Mouse (Mus musculus): ENCODE results near the gene Coch. TPM values are rescaled to one million over a fixed set of nuclear protein-coding genes. Genes with fewer than 3 reads are reported as not detected.
"Not testable (repeated sequence)": the region's sequence is repeated elsewhere in the genome, so short reads cannot be mapped to it uniquely, and the experiment has no call there.

Gene Coch
- polyA plus RNA-seq, 1 experiment, result 0.53 TPM

DNA sequence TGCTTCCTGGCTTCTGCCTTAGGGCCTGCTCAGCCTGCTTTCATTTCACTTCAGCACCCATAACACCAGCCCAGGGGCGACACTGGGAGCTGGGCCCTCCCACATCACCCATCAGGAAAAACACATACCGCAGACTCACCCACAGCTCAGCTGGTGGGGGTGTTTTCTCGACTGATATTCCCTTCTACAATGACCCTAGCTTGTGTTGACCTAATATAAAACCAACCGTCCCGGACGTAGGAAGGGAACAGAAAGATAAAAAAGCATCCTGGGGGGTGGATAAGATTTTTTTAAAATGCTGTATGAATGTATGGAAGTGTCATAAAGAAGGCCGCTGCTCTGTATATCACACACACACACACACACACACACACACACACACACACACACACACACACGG, 23.7 kb upstream of the Coch start:
- H3K4me3 ChIP-seq (ENCODE audit: insufficient read depth, poor library complexity, severe bottlenecking), result no peak overlapping the region
- no peak overlapping the region for H3ac ChIP-seq (ENCODE audit: control insufficient read depth, insufficient read length, low read depth)
- TF ChIP-seq CTCF (IDR thresholded peaks at IDR 0.05; ENCODE audit: control insufficient read depth, insufficient read depth, insufficient read length) (no peak), FOSL1 (IDR thresholded peaks at IDR 0.05; ENCODE audit: insufficient read depth, low read length, poor library complexity, severe bottlenecking) (no peak), MYOG (IDR thresholded peaks at IDR 0.05; ENCODE audit: control insufficient read depth, extremely low read depth, insufficient read length) (no peak), CEBPB (IDR thresholded peaks at IDR 0.05; ENCODE audit: low read depth) (no peak), MAX (IDR thresholded peaks at IDR 0.05) (no peak)
- no peaks in the 10 kb centered on the region for H3K79me3 ChIP-seq (ENCODE audit: low read depth)
- H3K79me2 ChIP-seq (ENCODE audit: control insufficient read depth, insufficient read depth), result no peaks in the 10 kb centered on the region
- no peaks in the 10 kb centered on the region for H3K36me3 ChIP-seq (ENCODE audit: control insufficient read depth, insufficient read depth)
- H3K27me3 ChIP-seq (ENCODE audit: control insufficient read depth, insufficient read depth, insufficient read length), result no peaks in the 10 kb centered on the region

DNA sequence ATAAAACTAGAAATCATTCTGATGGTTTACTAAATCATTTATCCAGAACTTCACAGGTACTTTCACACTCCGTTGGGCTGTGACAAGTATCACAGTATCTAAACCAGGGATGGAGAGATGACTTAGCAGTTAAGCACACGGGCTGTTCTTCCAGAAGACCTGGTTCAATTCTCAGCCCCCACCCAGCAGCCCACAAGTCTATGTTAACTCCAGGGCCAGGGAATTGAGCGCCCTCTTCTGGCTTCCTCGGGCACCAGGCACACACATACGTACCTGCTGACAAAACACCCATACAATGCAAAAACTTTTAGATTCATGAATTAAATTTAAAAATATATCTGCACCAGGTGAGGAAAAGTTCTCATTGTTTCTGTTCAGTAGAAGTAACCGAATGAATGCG, 23.2 kb upstream of the Coch start:
- TF ChIP-seq USF1 (IDR thresholded peaks at IDR 0.05; ENCODE audit: low read depth) (no peak), MYOD1 (IDR thresholded peaks at IDR 0.05; ENCODE audit: control insufficient read depth, insufficient read length, low read depth) (no peak), CEBPB (IDR thresholded peaks at IDR 0.05; ENCODE audit: low read depth) (no peak)
- Histone ChIP-seq H3K4me3 (ENCODE audit: insufficient read depth, poor library complexity, severe bottlenecking) (no peak overlapping the region), H3K79me2 (ENCODE audit: control insufficient read depth, insufficient read depth) (no peaks in the 10 kb centered on the region), H3K27me3 (ENCODE audit: control insufficient read depth, insufficient read depth, insufficient read length) (no peaks in the 10 kb centered on the region), H3K79me3 (ENCODE audit: low read depth) (no peaks in the 10 kb centered on the region), H3K36me3 (ENCODE audit: control insufficient read depth, insufficient read depth) (no peaks in the 10 kb centered on the region), H3ac (ENCODE audit: control insufficient read depth, insufficient read length, low read depth) (no peak overlapping the region)

DNA sequence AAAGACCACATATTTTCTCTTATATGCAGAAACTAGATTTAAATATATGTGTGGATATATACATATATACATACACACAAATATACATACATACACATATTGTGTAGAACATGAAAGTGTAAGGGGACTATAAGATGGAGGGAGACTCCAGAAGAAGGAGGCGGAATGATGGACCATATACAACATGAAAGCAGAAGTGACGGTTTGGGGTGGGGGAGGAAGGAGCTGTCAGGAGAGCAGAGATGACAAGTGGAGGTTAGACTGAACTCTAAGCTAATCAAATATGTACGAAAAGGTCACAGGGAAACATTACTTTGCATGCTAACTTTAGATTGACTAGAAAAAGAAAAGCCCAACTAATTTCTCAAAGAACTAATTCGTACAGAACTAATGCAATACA, 20.5 kb upstream of the Coch start:
- H3K36me3 ChIP-seq (ENCODE audit: control insufficient read depth, insufficient read depth), result no peaks in the 10 kb centered on the region
- H3ac ChIP-seq (ENCODE audit: control insufficient read depth, insufficient read length, low read depth), result no peak overlapping the region
- H3K79me3 ChIP-seq (ENCODE audit: low read depth), result no peaks in the 10 kb centered on the region
- no peaks in the 10 kb centered on the region for H3K79me2 ChIP-seq (ENCODE audit: control insufficient read depth, insufficient read depth)
- no peak overlapping the region for H3K4me3 ChIP-seq (ENCODE audit: insufficient read depth, poor library complexity, severe bottlenecking)
- no peaks in the 10 kb centered on the region for H3K27me3 ChIP-seq (ENCODE audit: control insufficient read depth, insufficient read depth, insufficient read length)
- no peak for TF ChIP-seq USF1 (IDR thresholded peaks at IDR 0.05; ENCODE audit: low read depth)
- no peak for TF ChIP-seq FOSL1 (IDR thresholded peaks at IDR 0.05; ENCODE audit: insufficient read depth, low read length, poor library complexity, severe bottlenecking)

GRCm38 (mm10) chr12:51577816-51578215, 15.3 kb upstream of the Coch start:
- H3K36me3 ChIP-seq (ENCODE audit: control insufficient read depth, insufficient read depth); H3K27me3 ChIP-seq (ENCODE audit: control insufficient read depth, insufficient read depth, insufficient read length); H3K79me3 ChIP-seq (ENCODE audit: low read depth); H3K79me2 ChIP-seq (ENCODE audit: control insufficient read depth, insufficient read depth); H3K4me3 ChIP-seq (ENCODE audit: insufficient read depth, poor library complexity, severe bottlenecking); H3ac ChIP-seq (ENCODE audit: control insufficient read depth, insufficient read length, low read depth): not testable (repeated sequence)

GRCm38 (mm10) chr12:51589263-51589662, 3.9 kb upstream of the Coch start:
- no peaks in the 10 kb centered on the region for H3K36me3 ChIP-seq (ENCODE audit: control insufficient read depth, insufficient read depth)
- no peak overlapping the region for H3K4me3 ChIP-seq (ENCODE audit: insufficient read depth, poor library complexity, severe bottlenecking)
- H3K79me3 ChIP-seq (ENCODE audit: low read depth), result no peaks in the 10 kb centered on the region
- no peaks in the 10 kb centered on the region for H3K79me2 ChIP-seq (ENCODE audit: control insufficient read depth, insufficient read depth)
- TF ChIP-seq MYOD1 (IDR thresholded peaks at IDR 0.05; ENCODE audit: control insufficient read depth, insufficient read length, low read depth), result no peak
- TF ChIP-seq MAX (IDR thresholded peaks at IDR 0.05), result no peak
- TF ChIP-seq USF1 (IDR thresholded peaks at IDR 0.05; ENCODE audit: low read depth), result no peak
- TF ChIP-seq CEBPB (IDR thresholded peaks at IDR 0.05; ENCODE audit: low read depth), result no peak
- TF ChIP-seq FOSL1 (IDR thresholded peaks at IDR 0.05; ENCODE audit: insufficient read depth, low read length, poor library complexity, severe bottlenecking), result no peak
- no peak for TF ChIP-seq MYOG (IDR thresholded peaks at IDR 0.05; ENCODE audit: control insufficient read depth, extremely low read depth, insufficient read length)
- TF ChIP-seq CTCF (IDR thresholded peaks at IDR 0.05; ENCODE audit: control insufficient read depth, insufficient read depth, insufficient read length), result no peak
- peaks cover 12% of the 10 kb centered on the region for H3K27me3 ChIP-seq (ENCODE audit: control insufficient read depth, insufficient read depth, insufficient read length)
- no peak overlapping the region for H3ac ChIP-seq (ENCODE audit: control insufficient read depth, insufficient read length, low read depth)

DNA sequence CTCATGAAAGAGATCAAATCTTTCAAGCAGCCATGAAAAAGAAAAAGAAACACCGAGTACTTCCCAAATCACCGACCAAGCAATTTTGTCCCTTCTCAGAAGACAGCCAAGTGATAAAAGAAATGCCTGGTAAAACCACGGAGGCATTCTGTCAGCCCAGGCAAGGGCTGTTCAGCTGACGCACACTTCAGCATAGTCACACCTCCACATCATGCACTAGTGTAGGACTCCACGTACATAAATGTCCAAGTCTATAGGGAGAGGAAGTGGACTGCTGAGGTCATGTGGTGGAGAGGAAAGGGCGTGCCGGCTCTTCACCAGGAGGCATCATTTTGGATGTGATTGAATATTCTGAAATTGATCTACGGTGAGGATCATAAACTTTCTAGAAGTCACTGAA, 1.2 kb upstream of the Coch start:
- Histone ChIP-seq H3K4me3 (ENCODE audit: insufficient read depth, poor library complexity, severe bottlenecking) (no peak overlapping the region), H3ac (ENCODE audit: control insufficient read depth, insufficient read length, low read depth) (no peak overlapping the region), H3K79me3 (ENCODE audit: low read depth) (no peaks in the 10 kb centered on the region), H3K27me3 (ENCODE audit: control insufficient read depth, insufficient read depth, insufficient read length) (peaks cover 12% of the 10 kb centered on the region), H3K79me2 (ENCODE audit: control insufficient read depth, insufficient read depth) (no peaks in the 10 kb centered on the region), H3K36me3 (ENCODE audit: control insufficient read depth, insufficient read depth) (no peaks in the 10 kb centered on the region)
- TF ChIP-seq USF1 (IDR thresholded peaks at IDR 0.05; ENCODE audit: low read depth) (no peak), CEBPB (IDR thresholded peaks at IDR 0.05; ENCODE audit: low read depth) (no peak), MYOG (IDR thresholded peaks at IDR 0.05; ENCODE audit: control insufficient read depth, extremely low read depth, insufficient read length) (no peak), FOSL1 (IDR thresholded peaks at IDR 0.05; ENCODE audit: insufficient read depth, low read length, poor library complexity, severe bottlenecking) (no peak)

DNA sequence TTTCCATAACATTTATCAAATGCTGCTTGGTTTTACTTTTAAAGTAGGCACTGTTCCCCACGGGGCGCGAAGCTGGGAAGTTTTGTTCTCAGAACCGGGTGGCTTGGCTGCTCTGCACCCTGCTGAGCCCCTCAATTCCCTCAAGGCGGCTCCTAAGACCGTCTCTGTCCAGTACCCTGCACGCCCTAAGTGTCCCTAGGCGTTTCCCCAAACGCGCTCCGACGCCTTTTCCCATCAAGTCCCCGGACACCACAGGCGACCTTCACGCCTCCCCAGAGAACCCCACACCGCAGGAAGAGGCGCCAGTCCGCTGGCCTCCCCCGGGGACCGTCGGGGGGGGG, 283 bp upstream of the Coch start:
- no peak for TF ChIP-seq MYOD1 (IDR thresholded peaks at IDR 0.05; ENCODE audit: control insufficient read depth, insufficient read length, low read depth)
- no peak for TF ChIP-seq FOSL1 (IDR thresholded peaks at IDR 0.05; ENCODE audit: insufficient read depth, low read length, poor library complexity, severe bottlenecking)
- no peak for TF ChIP-seq CTCF (IDR thresholded peaks at IDR 0.05; ENCODE audit: control insufficient read depth, insufficient read depth, insufficient read length)
- no peak for TF ChIP-seq USF1 (IDR thresholded peaks at IDR 0.05; ENCODE audit: low read depth)
- no peak for TF ChIP-seq MYOG (IDR thresholded peaks at IDR 0.05; ENCODE audit: control insufficient read depth, extremely low read depth, insufficient read length)
- TF ChIP-seq MAX (IDR thresholded peaks at IDR 0.05), result no peak
- no peak for TF ChIP-seq CEBPB (IDR thresholded peaks at IDR 0.05; ENCODE audit: low read depth)
- H3K79me3 ChIP-seq (ENCODE audit: low read depth), result no peaks in the 10 kb centered on the region
- no peaks in the 10 kb centered on the region for H3K79me2 ChIP-seq (ENCODE audit: control insufficient read depth, insufficient read depth)
- H3K4me3 ChIP-seq (ENCODE audit: insufficient read depth, poor library complexity, severe bottlenecking), result no peak overlapping the region
- H3K27me3 ChIP-seq (ENCODE audit: control insufficient read depth, insufficient read depth, insufficient read length), result peaks cover 12% of the 10 kb centered on the region
- H3K36me3 ChIP-seq (ENCODE audit: control insufficient read depth, insufficient read depth), result no peaks in the 10 kb centered on the region
- no peak overlapping the region for H3ac ChIP-seq (ENCODE audit: control insufficient read depth, insufficient read length, low read depth)

Measured in C2C12 (cell line).